Mouse (Mus musculus) neural tube, embryonic 14.5 days (tissue): ENCODE results near the gene Dgkb. TPM values are rescaled to one million over a fixed set of nuclear protein-coding genes. Genes with fewer than 3 reads are reported as not detected.

Experiments
- ATAC-seq: fragments of 200-750 bp; cut with Nextera tagmentation; 2 replicates; pipeline ENCODE4 v1.8.0; 2017; ENCODE audit warnings: low read depth, mild to moderate bottlenecking, moderate TSS enrichment, moderate library complexity
- H3K27ac ChIP-seq: fragments of 300-500 bp; sonication (generic); 2 replicates; pipeline ENCODE4 v1.5.1; 2014; ENCODE audit warnings: low read depth, mild to moderate bottlenecking, control low read depth, low read length, moderate library complexity, mixed read lengths
- H3K27me3 ChIP-seq: fragments of 300-500 bp; sonication (generic); 2 replicates; pipeline ENCODE4 v1.6.1; 2014; ENCODE audit warnings: low read length; ENCODE audit not compliant: control insufficient read depth, insufficient read depth
- H3K36me3 ChIP-seq: fragments of 300-500 bp; sonication (generic); 2 replicates; pipeline ENCODE4 v1.6.1; 2014; ENCODE audit warnings: low read length, mixed read lengths; ENCODE audit not compliant: control insufficient read depth, insufficient read depth
- H3K4me1 ChIP-seq: fragments of 300-500 bp; sonication (generic); 2 replicates; pipeline ENCODE4 v1.6.1; 2014; ENCODE audit warnings: low read length; ENCODE audit not compliant: control insufficient read depth, insufficient read depth
- H3K4me2 ChIP-seq: fragments of 300-500 bp; sonication (generic); 2 replicates; pipeline ENCODE4 v1.6.1; 2014; ENCODE audit warnings: mild to moderate bottlenecking, low read depth, low read length, control low read depth
- H3K4me3 ChIP-seq: fragments of 300-500 bp; sonication (generic); 2 replicates; pipeline ENCODE4 v1.5.1; 2014; ENCODE audit warnings: low read depth, low read length, control low read depth, mixed read lengths
- H3K9ac ChIP-seq: fragments of 300-500 bp; sonication (generic); replicated peaks from 2 replicates; pipeline ENCODE4 v1.6.1; 2014; ENCODE audit warnings: low read depth, mild to moderate bottlenecking, control low read depth, low read length, mixed read lengths
- H3K9me3 ChIP-seq: fragments of 300-500 bp; sonication (generic); 2 replicates; pipeline ENCODE4 v1.6.1; 2016; ENCODE audit warnings: low read length; ENCODE audit not compliant: control insufficient read depth
- WGBS: fragments of 180-500 bp; shearing (Covaris S2); extraction: QIAGEN DNeasy Blood & Tissue Kit; methylation state at CpG from one replicate; pipeline ENCODE4 v1.1.7; 2014; 5-methylcytosine and 5-hydroxymethylcytosine counted together
- polyA plus RNA-seq: library from polyadenylated mRNA; unstranded; fragments of >200 nt; fragmentation: Nextera tagmentation; extraction: Ambion mirVana; gene quantifications from 2 replicates; pipeline ENCODE4 v1.2.1, GENCODE M21; 2014

Gene Dgkb
- polyA plus RNA-seq, 1 experiment from 2014 or later = 10.1 TPM

DNA sequence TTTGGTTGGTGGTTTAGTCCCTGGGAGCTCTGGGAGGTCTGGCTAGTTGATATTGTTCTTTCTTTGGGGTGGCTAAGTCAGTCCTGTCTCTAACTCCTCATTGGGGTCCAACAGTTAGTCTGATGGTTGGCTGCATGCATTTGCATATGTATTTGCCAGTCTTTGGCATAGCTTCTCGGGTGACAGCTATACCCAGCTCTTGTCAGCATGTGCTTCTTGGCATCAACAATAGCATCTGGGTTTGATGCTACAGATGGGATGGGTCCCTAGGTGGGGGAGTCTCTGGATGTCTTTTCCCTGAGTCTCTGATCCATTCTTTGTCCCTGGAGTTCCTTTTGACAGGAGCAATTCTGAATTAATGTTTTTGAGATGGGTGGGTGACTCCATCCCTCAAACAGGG is 790.6 kb downstream of the Dgkb start:
- no peaks in the 10 kb centered on the region for H3K36me3 ChIP-seq
- no peak overlapping the region for H3K4me2 ChIP-seq
- no peaks in the 10 kb centered on the region for H3K27me3 ChIP-seq
- 57% methylated on average over 1 of the region's 1 CpGs for WGBS
- H3K4me1 ChIP-seq = no peaks in the 10 kb centered on the region
- no peak overlapping the region for H3K9ac ChIP-seq
- H3K27ac ChIP-seq = no peak overlapping the region
- H3K4me3 ChIP-seq = no peak overlapping the region
- no peaks in the 10 kb centered on the region for H3K9me3 ChIP-seq
- ATAC-seq = no peak

DNA sequence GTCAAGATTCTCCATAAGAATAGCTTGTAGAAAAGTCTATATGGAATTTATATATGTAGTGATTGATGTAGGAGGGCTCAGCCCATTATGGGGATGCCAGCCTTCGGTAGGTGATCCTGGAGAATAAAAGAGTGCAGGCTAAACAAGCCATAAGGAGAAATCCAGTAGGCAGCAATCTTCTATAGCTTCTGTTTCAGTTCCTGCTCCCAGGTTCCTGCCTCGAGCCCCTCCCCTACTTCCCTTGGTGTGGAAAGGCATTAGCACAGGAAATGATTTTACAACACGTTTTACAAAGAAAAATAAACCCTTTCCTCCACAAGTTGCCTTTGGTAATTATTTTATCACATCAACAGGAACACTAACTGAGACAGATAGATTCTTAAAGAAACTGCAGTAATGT is 850.7 kb downstream of the Dgkb start:
- Histone ChIP-seq H3K4me2 (no peak overlapping the region), H3K27ac (no peak overlapping the region), H3K9ac (no peak overlapping the region), H3K4me3 (no peak overlapping the region), H3K36me3 (no peaks in the 10 kb centered on the region), H3K4me1 (no peaks in the 10 kb centered on the region), H3K27me3 (no peaks in the 10 kb centered on the region), H3K9me3 (no peaks in the 10 kb centered on the region)
- WGBS = 55% methylated on average over 3 of the region's 3 CpGs
- ATAC-seq = no peak
